Mouse (Mus musculus) hindlimb bud, embryonic 11.5 days (tissue): ENCODE measurements around the gene Efhc2.

ENCODE experiments used
- DNase-seq: peaks from one replicate; pipeline ENCODE4 v3.0.0-alpha.2; 2012; ENCODE audit warnings: low read depth, low spot score; ENCODE audit errors: extremely low spot score

Efhc2 gene

DNA sequence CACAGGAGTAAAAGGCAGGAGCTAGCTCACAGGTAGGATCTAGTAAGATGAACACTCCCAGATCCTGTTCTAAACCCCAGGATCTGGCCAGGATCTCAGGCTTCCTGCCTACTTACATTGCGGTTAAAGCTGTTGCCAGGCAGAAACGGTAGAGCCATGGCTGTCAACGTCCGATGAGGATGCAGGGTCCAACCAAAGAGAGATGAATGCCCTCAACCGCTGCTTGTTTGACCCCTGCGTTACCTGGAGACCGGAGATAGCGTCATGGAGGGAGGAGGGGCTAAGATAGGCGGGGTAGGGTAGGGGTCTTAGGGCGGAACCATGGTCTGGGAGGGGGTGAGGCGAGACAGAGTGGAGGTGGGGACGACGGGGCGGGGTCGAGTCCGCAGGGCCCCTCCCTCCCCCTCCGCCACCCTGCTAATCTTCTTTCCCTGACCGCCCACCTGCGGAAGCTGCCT is at the start of gene Efhc2:
Efhc2 (minus strand) TSS at position 243 of the 458 bp plus-strand sequence.
- DNase-seq, result no peak

DNA sequence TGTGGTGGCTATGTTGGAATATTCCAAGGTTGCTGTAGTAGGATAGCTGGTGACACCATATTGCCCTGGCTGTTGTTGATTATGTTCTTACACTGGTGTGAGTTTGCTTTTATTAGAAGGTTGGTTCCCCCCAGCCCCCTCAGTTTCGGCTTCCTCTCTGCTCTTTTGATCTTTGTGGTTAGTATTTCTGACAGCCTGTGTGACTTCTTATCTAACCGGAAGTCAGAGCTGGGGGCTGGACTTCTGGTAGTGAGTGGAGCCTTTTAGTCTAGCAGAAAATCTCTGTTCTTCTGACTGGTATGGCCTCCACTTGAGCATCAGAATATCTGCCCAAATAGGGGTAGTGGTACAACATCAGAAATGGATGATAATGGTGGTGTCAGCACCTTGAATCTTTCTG is 45.9 kb upstream of the Efhc2 start:
- no peak for DNase-seq

DNA sequence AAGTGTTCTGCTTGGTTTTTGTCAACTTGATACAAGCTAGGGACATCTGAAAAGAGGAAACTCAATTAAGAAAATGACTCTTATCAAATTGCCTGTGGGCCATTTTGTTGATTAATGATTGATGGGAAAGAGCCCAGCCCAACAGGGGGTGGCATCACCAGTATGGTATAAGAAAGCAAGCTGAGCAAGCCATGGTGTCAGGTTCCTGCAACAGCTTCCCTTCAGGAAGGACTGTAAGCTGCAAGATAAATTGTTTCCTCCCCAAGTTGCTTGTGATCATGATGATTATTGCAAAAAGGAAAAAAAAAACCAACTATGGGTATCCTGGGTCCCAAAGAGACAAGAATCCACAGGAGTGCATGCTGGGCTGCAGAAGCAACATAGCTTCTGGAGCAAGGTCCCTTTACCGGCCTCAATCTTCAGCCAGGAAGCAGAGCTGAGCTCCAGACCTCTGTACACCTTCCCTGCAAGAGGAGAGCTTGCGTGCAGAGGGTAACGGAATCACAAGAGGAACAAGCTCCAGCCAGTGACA is 18.8 kb downstream of the Efhc2 start:
- no peak for DNase-seq

DNA sequence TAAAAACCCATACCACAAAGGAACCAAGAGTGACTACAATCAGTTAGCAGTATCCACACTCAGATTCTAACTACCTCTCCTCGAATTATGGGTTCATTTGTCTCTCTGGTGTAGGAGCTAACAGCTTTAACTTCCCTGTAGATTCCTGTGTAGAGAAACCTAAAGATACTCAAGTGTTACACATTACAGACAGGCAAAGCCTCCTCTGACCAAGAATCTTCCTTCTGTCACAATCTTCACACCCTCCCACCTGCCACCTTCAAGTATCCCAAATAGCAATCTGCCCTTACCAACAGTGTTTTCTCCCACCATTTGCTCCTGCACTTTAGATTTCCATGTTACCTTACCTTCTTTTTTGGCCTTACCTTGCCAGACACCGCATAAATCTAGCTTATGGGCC is 35.3 kb downstream of the Efhc2 start:
- DNase-seq, result no peak

DNA sequence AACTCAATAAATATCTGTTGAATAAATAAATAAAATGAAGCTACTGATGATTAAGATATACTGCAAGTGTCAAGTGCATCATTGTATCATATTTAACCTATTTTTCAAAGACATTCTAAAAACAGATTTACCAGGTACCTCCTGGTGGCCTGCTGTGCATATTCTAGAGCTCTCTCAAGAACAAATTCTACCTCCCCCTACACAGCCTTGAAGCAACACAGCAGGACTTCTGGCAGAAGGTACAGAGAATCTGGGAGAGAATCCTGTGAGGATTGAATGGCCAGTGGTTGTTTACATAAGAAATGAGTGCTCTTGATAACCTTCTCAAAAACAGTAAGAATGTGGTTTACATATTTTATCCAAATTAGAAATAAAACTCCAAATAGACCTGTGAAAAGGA is 94.0 kb downstream of the Efhc2 start:
- no peak for DNase-seq

DNA sequence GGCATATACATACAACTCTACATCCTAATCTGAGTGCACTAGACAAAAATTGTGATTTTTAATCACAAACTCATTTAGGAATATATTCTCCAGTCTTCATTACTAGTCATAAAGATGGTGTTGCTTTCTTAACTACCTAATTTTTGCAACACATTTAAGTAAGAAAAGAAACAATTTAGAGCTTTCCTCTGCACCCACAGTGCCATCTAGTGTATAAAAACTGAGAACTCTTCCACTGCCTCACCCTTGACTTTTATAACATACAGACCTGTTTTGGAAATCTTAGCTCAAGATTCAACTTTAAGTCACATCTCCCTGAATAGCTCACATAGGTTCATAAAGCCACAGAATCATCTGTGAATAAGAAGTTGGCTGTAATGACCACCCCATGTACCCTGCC is 101.7 kb downstream of the Efhc2 start:
- DNase-seq, result no peak

DNA sequence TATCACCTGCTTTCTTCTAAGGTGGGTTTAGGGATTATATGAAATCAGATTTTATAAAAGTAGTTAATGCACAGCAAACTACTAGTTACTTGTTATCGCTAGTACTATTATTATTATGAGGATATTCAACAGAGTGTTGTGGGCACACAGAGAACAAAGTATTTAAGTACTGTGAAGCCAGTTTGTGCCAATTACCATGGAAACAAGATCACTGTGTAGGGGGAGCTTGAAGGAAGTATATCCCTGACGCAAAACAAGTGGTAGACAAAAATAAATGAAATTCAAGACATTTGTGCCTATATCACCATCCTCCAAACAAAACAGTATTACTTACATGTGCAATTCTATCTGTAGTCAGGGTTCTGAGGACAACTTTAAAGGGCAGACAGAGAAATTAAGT is 105.7 kb downstream of the Efhc2 start:
- no peak for DNase-seq

DNA sequence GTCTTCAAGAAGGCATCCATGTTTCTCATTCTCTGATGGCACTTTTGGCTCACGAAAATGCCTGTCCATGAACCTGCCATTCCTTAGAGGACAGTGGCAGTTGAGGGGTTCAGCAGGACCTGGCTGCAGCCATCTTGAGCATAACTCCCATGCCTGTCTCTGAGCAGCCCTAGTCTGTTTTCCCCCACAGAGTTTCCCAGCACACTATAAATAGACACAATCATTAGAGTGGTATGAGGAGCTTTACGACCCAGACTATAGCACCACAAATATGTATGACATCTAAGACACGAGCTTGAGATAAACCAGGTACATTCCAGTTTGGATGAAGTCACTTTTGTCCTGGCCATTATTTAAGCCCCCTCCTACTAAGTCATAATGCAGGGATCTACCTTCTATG is 143.4 kb downstream of the Efhc2 start:
- DNase-seq, result no peak

DNA sequence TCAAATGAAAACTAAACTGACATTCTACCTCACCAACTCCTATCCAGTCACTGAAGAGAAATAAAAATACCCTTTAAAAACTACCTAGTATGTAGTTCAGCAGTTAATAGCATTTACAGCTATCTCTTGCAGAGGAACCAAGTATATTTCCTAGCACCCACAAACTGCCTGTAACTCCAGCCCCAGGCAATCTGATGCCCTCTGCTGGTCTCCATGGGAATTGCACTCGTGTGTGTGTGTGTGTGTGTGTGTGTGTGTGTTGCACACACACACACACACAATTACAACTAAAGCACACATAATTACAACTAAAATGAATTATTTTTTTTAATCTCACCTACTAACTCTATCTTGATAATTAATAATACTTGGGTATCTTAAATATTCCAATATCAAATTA is 153.5 kb downstream of the Efhc2 start:
- no peak for DNase-seq
